Mouse (Mus musculus): ENCODE measurements at regions not wholly inside any gene's neighbourhood (a gene's known extent, or its start where the extent isn't known, plus 50 kb on each side); places are given as distances from the start of the nearest gene placed in this dataset.

DNA sequence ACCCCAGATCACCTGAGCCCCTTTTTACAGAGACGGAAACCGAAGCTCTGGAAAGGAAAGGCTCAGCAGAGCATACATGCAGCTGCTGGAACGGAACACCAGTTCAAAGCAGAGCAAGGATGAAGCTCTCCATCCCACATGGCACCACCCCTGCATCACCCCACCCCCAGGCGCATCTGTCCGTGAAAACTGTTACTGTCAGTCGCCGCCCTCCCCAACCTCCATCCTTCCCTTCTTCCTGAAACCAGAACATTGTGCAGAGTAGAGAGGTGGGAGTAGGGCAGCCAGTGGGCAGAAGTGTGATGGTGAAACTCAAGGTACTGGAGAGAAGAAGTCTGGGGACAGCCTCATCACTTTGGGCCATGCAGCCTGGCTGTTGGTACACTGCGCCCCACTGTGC is 84.6 kb downstream of the Rplp1 start:
- WGBS, result 78% methylated on average over 8 of the region's 8 CpGs
- H3K4me3 ChIP-seq (ENCODE audit: low read length), result no peak overlapping the region
- H3K9me3 ChIP-seq (replicated peaks; ENCODE audit: control insufficient read depth, low read length), result no peaks in the 10 kb centered on the region
- ATAC-seq (replicated peaks; ENCODE audit: extremely low read depth, insufficient read depth, low FRiP score), result no peak
- no peaks in the 10 kb centered on the region for H3K36me3 ChIP-seq (ENCODE audit: control insufficient read depth, insufficient read depth)
- H3K27me3 ChIP-seq (ENCODE audit: control insufficient read depth, insufficient read depth, low read length), result peaks cover 22% of the 10 kb centered on the region
- no peak overlapping the region for H3K27ac ChIP-seq (ENCODE audit: low read length)
- H3K4me1 ChIP-seq (ENCODE audit: control insufficient read depth, insufficient read depth, low read length), result 0 out of 2 replicates have a peak, but pooled peaks cover 2% of the 10 kb centered on the region
- H3K9ac ChIP-seq (ENCODE audit: low read length), result no peak overlapping the region
- H3K4me2 ChIP-seq (ENCODE audit: low read depth, low read length), result no peak overlapping the region

DNA sequence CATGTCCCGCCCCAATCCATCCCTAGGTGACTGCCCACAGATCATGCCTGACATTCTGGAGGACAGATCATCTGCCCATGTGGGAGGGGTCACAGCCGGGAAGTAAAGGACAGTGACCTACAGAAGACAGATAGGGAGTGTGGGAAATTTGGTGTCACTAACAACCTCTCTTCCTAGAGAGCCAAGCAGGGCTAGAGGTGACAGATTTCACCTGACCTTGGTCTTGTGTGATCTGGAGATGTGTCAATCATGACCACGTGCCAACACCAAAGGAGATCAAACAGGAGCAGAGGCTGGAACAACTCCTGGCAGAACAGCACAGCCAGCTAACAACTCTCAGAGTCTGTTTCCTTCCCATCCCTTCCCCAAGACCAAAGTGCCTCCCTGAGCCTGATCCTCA is 85.0 kb downstream of the Rplp1 start:
- H3K9me3 ChIP-seq (replicated peaks; ENCODE audit: control insufficient read depth, low read length), result no peaks in the 10 kb centered on the region
- H3K9ac ChIP-seq (ENCODE audit: low read length), result no peak overlapping the region
- H3K4me3 ChIP-seq (ENCODE audit: low read length), result no peak overlapping the region
- H3K4me2 ChIP-seq (ENCODE audit: low read depth, low read length), result no peak overlapping the region
- no peak for ATAC-seq (replicated peaks; ENCODE audit: extremely low read depth, insufficient read depth, low FRiP score)
- peaks cover 22% of the 10 kb centered on the region for H3K27me3 ChIP-seq (ENCODE audit: control insufficient read depth, insufficient read depth, low read length)
- 76% methylated on average over 3 of the region's 3 CpGs for WGBS
- no peaks in the 10 kb centered on the region for H3K36me3 ChIP-seq (ENCODE audit: control insufficient read depth, insufficient read depth)
- H3K4me1 ChIP-seq (ENCODE audit: control insufficient read depth, insufficient read depth, low read length), result 0 out of 2 replicates have a peak, but pooled peaks cover 2% of the 10 kb centered on the region
- H3K27ac ChIP-seq (ENCODE audit: low read length), result no peak overlapping the region

DNA sequence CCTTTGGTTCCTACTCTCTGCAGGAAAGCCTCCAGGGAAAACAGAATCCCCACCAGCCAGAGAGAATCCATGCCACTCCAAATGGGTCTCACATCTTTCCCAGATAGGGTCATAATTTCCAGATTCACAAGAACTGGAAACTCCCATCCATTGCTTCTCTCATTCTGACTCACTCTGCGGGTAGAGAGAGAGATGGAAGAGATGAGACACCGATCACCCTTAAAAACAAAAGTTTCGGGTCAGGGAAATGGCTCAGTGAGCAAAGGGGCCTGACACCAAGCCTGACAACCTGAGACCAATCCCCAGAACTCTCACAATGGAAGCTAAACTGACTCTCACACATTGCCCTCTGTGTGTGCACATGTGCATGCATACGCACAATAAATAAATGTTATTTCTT is 86.6 kb downstream of the Rplp1 start:
- Histone ChIP-seq H3K9ac (ENCODE audit: low read length) (no peak overlapping the region), H3K27ac (ENCODE audit: low read length) (no peak overlapping the region), H3K27me3 (ENCODE audit: control insufficient read depth, insufficient read depth, low read length) (peaks cover 22% of the 10 kb centered on the region), H3K4me1 (ENCODE audit: control insufficient read depth, insufficient read depth, low read length) (0 out of 2 replicates have a peak, but pooled peaks cover 2% of the 10 kb centered on the region), H3K4me2 (ENCODE audit: low read depth, low read length) (no peak overlapping the region), H3K36me3 (ENCODE audit: control insufficient read depth, insufficient read depth) (no peaks in the 10 kb centered on the region), H3K4me3 (ENCODE audit: low read length) (no peak overlapping the region), H3K9me3 (replicated peaks; ENCODE audit: control insufficient read depth, low read length) (no peaks in the 10 kb centered on the region)
- WGBS, result 92% methylated on average over 4 of the region's 4 CpGs
- no peak for ATAC-seq (replicated peaks; ENCODE audit: extremely low read depth, insufficient read depth, low FRiP score)

DNA sequence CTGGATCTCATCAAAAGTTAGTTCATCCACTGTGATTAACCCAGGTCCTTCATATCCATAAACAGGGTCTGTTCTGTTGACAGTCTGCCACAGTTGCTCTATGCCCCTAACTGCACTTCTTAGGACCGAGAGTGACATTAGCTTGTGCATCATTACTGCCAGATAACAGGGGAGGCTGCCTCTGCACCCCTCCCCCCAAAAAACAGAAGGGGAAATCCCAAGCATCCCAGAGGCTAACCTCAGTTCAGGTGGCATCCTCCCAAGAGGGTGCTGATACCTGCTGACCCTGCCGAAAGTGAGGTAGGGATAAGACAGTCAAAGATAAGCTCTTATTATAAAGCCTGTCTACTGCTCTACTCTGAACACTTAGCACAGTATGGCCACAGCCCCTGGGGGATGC is 87.3 kb downstream of the Rplp1 start:
- no peaks in the 10 kb centered on the region for H3K9me3 ChIP-seq (replicated peaks; ENCODE audit: control insufficient read depth, low read length)
- no peak for ATAC-seq (replicated peaks; ENCODE audit: extremely low read depth, insufficient read depth, low FRiP score)
- no peak overlapping the region for H3K4me3 ChIP-seq (ENCODE audit: low read length)
- no peak overlapping the region for H3K4me2 ChIP-seq (ENCODE audit: low read depth, low read length)
- no peak overlapping the region for H3K27ac ChIP-seq (ENCODE audit: low read length)
- no peak overlapping the region for H3K9ac ChIP-seq (ENCODE audit: low read length)
- 60% methylated on average over 2 of the region's 2 CpGs for WGBS
- H3K36me3 ChIP-seq (ENCODE audit: control insufficient read depth, insufficient read depth), result no peaks in the 10 kb centered on the region
- 0 out of 2 replicates have a peak, but pooled peaks cover 2% of the 10 kb centered on the region for H3K4me1 ChIP-seq (ENCODE audit: control insufficient read depth, insufficient read depth, low read length)
- H3K27me3 ChIP-seq (ENCODE audit: control insufficient read depth, insufficient read depth, low read length), result peaks cover 22% of the 10 kb centered on the region

DNA sequence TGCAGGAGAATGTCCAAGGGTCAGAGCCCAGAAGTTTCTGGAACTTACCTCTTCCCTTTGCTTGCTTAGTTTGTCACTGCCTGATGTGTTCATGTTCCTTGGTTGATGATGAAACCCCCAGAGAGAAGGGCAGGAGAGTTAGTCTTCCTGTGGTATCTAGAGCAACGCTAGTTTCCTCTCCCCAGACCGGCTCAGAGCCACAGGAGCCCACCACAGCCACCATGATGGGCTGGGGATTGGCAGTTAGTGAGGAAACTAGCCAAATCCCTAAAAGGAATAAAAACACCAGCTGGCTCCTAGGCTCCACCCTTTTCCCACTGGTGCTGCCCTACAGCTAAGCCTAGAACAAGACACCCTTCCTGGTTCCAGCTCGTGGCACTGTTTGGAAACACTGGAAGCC is 87.9 kb downstream of the Rplp1 start:
- Histone ChIP-seq H3K9me3 (replicated peaks; ENCODE audit: control insufficient read depth, low read length) (no peaks in the 10 kb centered on the region), H3K4me3 (ENCODE audit: low read length) (no peak overlapping the region), H3K27me3 (ENCODE audit: control insufficient read depth, insufficient read depth, low read length) (peaks cover 22% of the 10 kb centered on the region), H3K9ac (ENCODE audit: low read length) (no peak overlapping the region), H3K4me1 (ENCODE audit: control insufficient read depth, insufficient read depth, low read length) (0 out of 2 replicates have a peak, but pooled peaks cover 2% of the 10 kb centered on the region), H3K27ac (ENCODE audit: low read length) (no peak overlapping the region), H3K36me3 (ENCODE audit: control insufficient read depth, insufficient read depth) (no peaks in the 10 kb centered on the region), H3K4me2 (ENCODE audit: low read depth, low read length) (no peak overlapping the region)
- WGBS, result 42% methylated on average over 3 of the region's 3 CpGs
- no peak for ATAC-seq (replicated peaks; ENCODE audit: extremely low read depth, insufficient read depth, low FRiP score)

DNA sequence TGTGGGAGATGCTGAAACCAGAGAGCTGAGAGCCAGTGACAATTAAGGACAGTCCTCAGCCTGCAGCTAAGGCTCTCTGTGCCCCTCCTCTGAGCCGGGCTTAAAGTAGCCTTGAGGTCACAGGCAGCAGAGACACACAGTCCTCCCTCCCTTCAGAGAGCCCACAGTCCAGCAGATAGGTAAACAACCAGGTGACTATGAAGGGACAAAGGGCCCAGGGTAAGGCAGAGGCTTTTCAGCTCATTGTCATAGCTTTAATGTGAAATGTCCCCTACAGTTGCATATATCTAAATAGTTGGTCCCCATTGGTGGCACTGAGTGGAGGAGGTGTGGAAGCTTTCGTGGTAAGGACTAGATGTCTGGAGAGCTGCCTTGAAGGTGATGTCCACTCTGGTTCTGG is 88.5 kb downstream of the Rplp1 start:
- H3K9me3 ChIP-seq (replicated peaks; ENCODE audit: control insufficient read depth, low read length), result no peaks in the 10 kb centered on the region
- H3K9ac ChIP-seq (ENCODE audit: low read length), result no peak overlapping the region
- H3K4me1 ChIP-seq (ENCODE audit: control insufficient read depth, insufficient read depth, low read length), result 0 out of 2 replicates have a peak, but pooled peaks cover 2% of the 10 kb centered on the region
- WGBS, result 63% methylated on average over 2 of the region's 2 CpGs
- no peaks in the 10 kb centered on the region for H3K36me3 ChIP-seq (ENCODE audit: control insufficient read depth, insufficient read depth)
- no peak overlapping the region for H3K4me2 ChIP-seq (ENCODE audit: low read depth, low read length)
- peaks cover 22% of the 10 kb centered on the region for H3K27me3 ChIP-seq (ENCODE audit: control insufficient read depth, insufficient read depth, low read length)
- H3K27ac ChIP-seq (ENCODE audit: low read length), result no peak overlapping the region
- ATAC-seq (replicated peaks; ENCODE audit: extremely low read depth, insufficient read depth, low FRiP score), result no peak
- H3K4me3 ChIP-seq (ENCODE audit: low read length), result no peak overlapping the region

DNA sequence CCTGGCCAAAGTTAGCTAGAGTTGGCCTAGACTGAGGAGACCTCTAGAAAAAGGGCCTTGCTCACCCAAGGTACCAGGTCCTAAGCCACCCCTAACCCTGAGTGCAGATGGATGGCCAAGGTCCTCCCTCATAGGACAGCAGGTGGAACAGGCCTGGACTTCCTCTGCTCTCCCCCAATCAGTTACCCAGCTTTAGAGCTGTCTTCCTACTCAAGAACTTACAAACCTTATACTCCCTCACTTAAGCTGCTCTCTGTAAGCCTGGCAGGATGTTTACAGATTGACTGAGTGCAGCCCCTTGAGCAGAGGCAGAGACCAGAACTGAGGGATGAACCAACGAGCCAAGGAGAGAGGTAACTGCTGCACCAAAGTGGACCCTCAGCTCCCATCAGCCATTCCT is 94.5 kb downstream of the Rplp1 start:
- no peaks in the 10 kb centered on the region for H3K4me1 ChIP-seq (ENCODE audit: control insufficient read depth, insufficient read depth, low read length)
- ATAC-seq (replicated peaks; ENCODE audit: extremely low read depth, insufficient read depth, low FRiP score), result no peak

DNA sequence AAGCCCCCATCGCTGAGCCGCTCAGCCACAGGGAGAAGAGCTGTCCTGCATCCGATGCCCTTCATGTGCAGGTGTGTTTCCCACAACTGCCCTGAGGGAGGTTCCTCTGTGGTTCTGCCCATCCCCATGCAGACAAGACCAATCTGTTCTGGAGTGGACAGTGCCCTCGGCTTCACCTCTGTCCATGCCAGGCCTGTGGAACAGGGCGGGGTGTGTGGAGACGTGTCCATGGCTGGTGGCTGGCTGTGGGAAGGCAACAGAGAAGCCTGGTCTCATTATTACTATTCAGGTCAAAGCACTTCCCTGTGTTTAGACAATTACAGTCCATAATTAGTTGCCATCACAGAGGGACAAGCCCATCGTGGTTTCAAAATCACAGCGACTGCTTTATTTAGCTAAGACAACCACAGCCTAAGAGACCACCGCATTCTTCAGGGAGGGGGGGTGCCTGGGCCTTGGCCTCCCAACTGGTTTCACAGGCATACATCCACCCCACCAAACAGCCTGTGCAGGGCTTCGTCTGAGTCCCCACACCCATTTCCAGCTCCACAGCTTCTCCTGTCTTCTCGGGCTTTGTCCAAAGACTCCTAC is 97.7 kb downstream of the Rplp1 start:
- no peaks in the 10 kb centered on the region for H3K9me3 ChIP-seq (replicated peaks; ENCODE audit: control insufficient read depth, low read length)
- H3K4me1 ChIP-seq (ENCODE audit: control insufficient read depth, insufficient read depth, low read length), result no peaks in the 10 kb centered on the region
- H3K9ac ChIP-seq (ENCODE audit: low read length), result no peak overlapping the region
- 76% methylated on average over 11 of the region's 11 CpGs for WGBS
- H3K27me3 ChIP-seq (ENCODE audit: control insufficient read depth, insufficient read depth, low read length), result 0 out of 2 replicates have a peak, but pooled peaks cover 3% of the 10 kb centered on the region
- H3K4me3 ChIP-seq (ENCODE audit: low read length), result no peak overlapping the region
- H3K4me2 ChIP-seq (ENCODE audit: low read depth, low read length), result no peak overlapping the region
- ATAC-seq (replicated peaks; ENCODE audit: extremely low read depth, insufficient read depth, low FRiP score), result no peak
- no peaks in the 10 kb centered on the region for H3K36me3 ChIP-seq (ENCODE audit: control insufficient read depth, insufficient read depth)
- no peak overlapping the region for H3K27ac ChIP-seq (ENCODE audit: low read length)

More for the DNA sequence above, 94.5 kb downstream of the Rplp1 start:
- Histone ChIP-seq H3K4me3 (ENCODE audit: low read length) (no peak overlapping the region), H3K27me3 (ENCODE audit: control insufficient read depth, insufficient read depth, low read length) (0 out of 2 replicates have a peak, but pooled peaks cover 3% of the 10 kb centered on the region), H3K27ac (ENCODE audit: low read length) (no peak overlapping the region), H3K9me3 (replicated peaks; ENCODE audit: control insufficient read depth, low read length) (no peaks in the 10 kb centered on the region), H3K9ac (ENCODE audit: low read length) (no peak overlapping the region), H3K4me2 (ENCODE audit: low read depth, low read length) (no peak overlapping the region), H3K36me3 (ENCODE audit: control insufficient read depth, insufficient read depth) (no peaks in the 10 kb centered on the region)
- 52% methylated on average over 1 of the region's 1 CpGs for WGBS

DNA sequence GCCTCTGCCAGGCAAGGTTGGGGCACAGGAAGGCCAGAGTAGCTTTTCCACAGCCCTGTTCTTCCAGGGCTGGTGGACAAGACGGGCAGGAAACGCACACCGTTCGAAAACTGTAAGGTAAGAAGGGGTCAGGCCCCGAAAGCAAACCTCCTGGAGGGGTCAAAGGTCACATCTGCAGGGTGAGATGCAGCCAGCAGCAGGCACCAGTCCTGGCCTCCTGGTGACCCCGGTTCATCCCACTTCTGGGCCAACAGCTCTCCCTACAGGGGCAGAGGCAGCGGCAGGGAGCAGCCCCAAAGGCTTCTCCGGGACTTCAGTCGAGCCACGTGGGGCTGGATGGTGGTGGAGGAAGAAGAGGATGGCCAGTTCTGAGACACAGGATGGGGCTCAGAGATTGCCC is 98.3 kb downstream of the Rplp1 start:
- H3K9ac ChIP-seq (ENCODE audit: low read length), result no peak overlapping the region
- no peaks in the 10 kb centered on the region for H3K36me3 ChIP-seq (ENCODE audit: control insufficient read depth, insufficient read depth)
- H3K4me2 ChIP-seq (ENCODE audit: low read depth, low read length), result no peak overlapping the region
- no peaks in the 10 kb centered on the region for H3K4me1 ChIP-seq (ENCODE audit: control insufficient read depth, insufficient read depth, low read length)
- no peak for ATAC-seq (replicated peaks; ENCODE audit: extremely low read depth, insufficient read depth, low FRiP score)
- H3K4me3 ChIP-seq (ENCODE audit: low read length), result no peak overlapping the region
- 0 out of 2 replicates have a peak, but pooled peaks cover 3% of the 10 kb centered on the region for H3K27me3 ChIP-seq (ENCODE audit: control insufficient read depth, insufficient read depth, low read length)
- WGBS, result 53% methylated on average over 10 of the region's 10 CpGs
- H3K27ac ChIP-seq (ENCODE audit: low read length), result no peak overlapping the region
- no peaks in the 10 kb centered on the region for H3K9me3 ChIP-seq (replicated peaks; ENCODE audit: control insufficient read depth, low read length)
